ENCODE assay signal across 8 mouse cellular contexts in the genomic region with DNA sequence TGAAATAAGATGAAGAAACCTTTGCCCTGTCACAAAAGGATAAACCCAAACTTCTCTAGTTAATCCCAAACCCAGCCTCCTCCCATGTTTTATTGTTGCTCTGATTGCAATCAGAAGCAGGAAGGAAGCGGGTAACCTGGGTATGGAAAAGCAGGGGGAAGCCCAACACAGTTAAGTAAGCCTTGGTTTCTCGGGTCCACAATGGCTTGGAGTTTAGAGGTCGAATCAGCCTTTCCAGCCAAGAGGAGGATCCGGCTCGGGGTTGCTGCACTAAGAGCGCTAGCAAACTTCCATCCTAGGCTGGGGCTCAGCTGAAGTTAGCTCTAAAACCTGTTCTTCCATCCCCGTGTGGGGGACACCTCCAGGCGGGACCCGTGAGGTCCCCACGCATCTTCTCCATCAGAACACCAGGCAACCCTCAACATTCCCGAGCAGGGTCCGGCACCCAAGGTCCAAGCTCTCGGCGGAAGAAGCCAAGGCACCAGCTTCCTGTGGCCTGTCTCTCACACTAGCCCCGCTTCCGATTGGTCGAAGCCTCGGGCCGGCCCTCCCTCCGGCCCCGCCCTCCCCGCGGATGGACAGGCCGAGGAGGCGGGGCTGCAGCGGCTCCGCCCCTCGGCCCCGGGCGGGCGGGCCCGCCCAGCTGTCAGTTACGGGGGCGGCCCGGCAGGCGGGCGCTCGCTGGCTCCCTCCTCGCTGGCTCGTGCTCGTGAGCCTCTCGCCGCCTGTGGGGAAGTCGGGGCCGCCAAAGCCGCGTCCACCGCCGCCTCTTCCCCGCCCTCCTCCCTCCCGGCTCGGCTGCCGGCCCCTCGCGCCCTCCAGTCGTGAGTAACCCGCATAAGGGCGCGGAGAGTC. TPM values are rescaled to one million over a fixed set of nuclear protein-coding genes. Genes with fewer than 3 reads are reported as not detected.
A peak's percentile ranks its signal among the peaks of the same experiment; 100 is the strongest.
DNase-seq lines count a peak whose midpoint lies in the region; ATAC-seq and TF ChIP-seq lines count a peak whose summit lies in the region.

A gene (plus strand): TSS at position 605 of the 855 bp plus-strand sequence.

- peaks cover 17% of the 10 kb centered on the region for H3K9me3 ChIP-seq in E14TG2a.4 (ENCODE audit: low read length)
- H3K9me3 ChIP-seq in forebrain, embryonic 11.5 days (ENCODE audit: control insufficient read depth, low read length) = no peaks in the 10 kb centered on the region
- H3K9me3 ChIP-seq in heart, embryonic 16.5 days (replicated peaks; ENCODE audit: control insufficient read depth, low read length) = no peaks in the 10 kb centered on the region
- H3K9me3 ChIP-seq in liver, embryonic 13.5 days (replicated peaks) = no peaks in the 10 kb centered on the region
- no peaks in the 10 kb centered on the region for H3K9me3 ChIP-seq in stomach, embryonic 14.5 days (ENCODE audit: control insufficient read depth, low read depth, low read length)

- no peak for TF ChIP-seq CTCF in E14TG2a.4 (conservative IDR thresholded peaks at IDR 0.05; ENCODE audit: low read length)

- peak; percentile 82 for DNase-seq in c-Kit-positive CD71-positive TER-119-negative erythroid progenitor cells, embryonic 14.5 days (ENCODE audit: low read depth)
- peak; percentile 96 for DNase-seq in forebrain, embryonic 11.5 days (ENCODE audit: low spot score)
- peak; percentile 94 to 97 for DNase-seq in kidney, postnatal 25 days
- DNase-seq in liver, embryonic 13.5 days = peak; percentile 86
- DNase-seq in natural killer cell, adult 2 months (ENCODE audit: low spot score in 2 of 2) = peak; percentile 83 to 84

- 1% methylated on average over 55 of the region's 59 CpGs for WGBS in forebrain, embryonic 11.5 days
- under 1% methylated on average over 46 of the region's 59 CpGs for WGBS in heart, embryonic 16.5 days
- under 1% methylated on average over 56 of the region's 59 CpGs for WGBS in liver, embryonic 13.5 days (ENCODE audit: insufficient replicate concordance)
- under 1% methylated on average over 47 of the region's 59 CpGs for WGBS in stomach, embryonic 14.5 days

- ATAC-seq in forebrain, embryonic 11.5 days (replicated peaks; ENCODE audit: low FRiP score) = peak; percentile 98
- peak; percentile 99 for ATAC-seq in heart, embryonic 16.5 days (replicated peaks; ENCODE audit: extremely low read depth, insufficient read depth, low FRiP score)
- ATAC-seq in liver, embryonic 13.5 days (ENCODE audit: low read depth) = peak; percentile 92
- peak; percentile 98 for ATAC-seq in stomach, embryonic 14.5 days (ENCODE audit: insufficient number of reproducible peaks, insufficient read depth, low FRiP score, low read depth)

- peak within 1 kb of the TSS; percentile 74 for H3K27ac ChIP-seq in forebrain, embryonic 11.5 days (ENCODE audit: low read depth, low read length)
- peak within 1 kb of the TSS; percentile 98 for H3K27ac ChIP-seq in heart, embryonic 16.5 days (ENCODE audit: low read length)
- peak within 1 kb of the TSS; percentile 93 for H3K27ac ChIP-seq in liver, embryonic 13.5 days
- peak within 1 kb of the TSS; percentile 91 for H3K27ac ChIP-seq in stomach, embryonic 14.5 days (ENCODE audit: low read length)

- H3K27me3 ChIP-seq in E14TG2a.4 (ENCODE audit: insufficient read depth, low read length) = peaks cover 11% of the 10 kb centered on the region
- no peaks in the 10 kb centered on the region for H3K27me3 ChIP-seq in forebrain, embryonic 11.5 days (ENCODE audit: control insufficient read depth, insufficient read depth, low read length)
- H3K27me3 ChIP-seq in heart, embryonic 16.5 days (ENCODE audit: control insufficient read depth, insufficient read depth, low read length) = no peaks in the 10 kb centered on the region
- no peaks in the 10 kb centered on the region for H3K27me3 ChIP-seq in liver, embryonic 13.5 days
- no peaks in the 10 kb centered on the region for H3K27me3 ChIP-seq in stomach, embryonic 14.5 days (ENCODE audit: control insufficient read depth, insufficient read depth, low read length)

- no peaks in the 10 kb centered on the region for H3K36me3 ChIP-seq in E14TG2a.4 (ENCODE audit: insufficient read depth, low read length)
- H3K36me3 ChIP-seq in forebrain, embryonic 11.5 days (ENCODE audit: control insufficient read depth, insufficient read depth, low read length) = no peaks in the 10 kb centered on the region
- H3K36me3 ChIP-seq in heart, embryonic 16.5 days (ENCODE audit: control insufficient read depth, insufficient read depth) = no peaks in the 10 kb centered on the region
- peaks cover 4% of the 10 kb centered on the region; the same call in 1 of the 2 replicates for H3K36me3 ChIP-seq in liver, embryonic 13.5 days
- H3K36me3 ChIP-seq in stomach, embryonic 14.5 days (ENCODE audit: control insufficient read depth, insufficient read depth, low read length) = no peaks in the 10 kb centered on the region

- H3K9ac ChIP-seq in forebrain, embryonic 11.5 days (ENCODE audit: low read length) = peak within 1 kb of the TSS; percentile 81
- peak within 1 kb of the TSS; percentile 95 for H3K9ac ChIP-seq in heart, embryonic 16.5 days (ENCODE audit: low read length)
- H3K9ac ChIP-seq in liver, embryonic 13.5 days = peak within 1 kb of the TSS; percentile 94
- peak within 1 kb of the TSS; percentile 78 for H3K9ac ChIP-seq in stomach, embryonic 14.5 days (replicated peaks; ENCODE audit: low read depth, low read length)

- peak within 1 kb of the TSS; percentile 87 for H3K4me2 ChIP-seq in forebrain, embryonic 11.5 days (ENCODE audit: low read depth, low read length, severe bottlenecking)
- H3K4me2 ChIP-seq in heart, embryonic 16.5 days (ENCODE audit: low read depth, low read length) = peak within 1 kb of the TSS; percentile 63
- peak within 1 kb of the TSS; percentile 94 for H3K4me2 ChIP-seq in liver, embryonic 13.5 days
- H3K4me2 ChIP-seq in stomach, embryonic 14.5 days (replicated peaks; ENCODE audit: low read depth, low read length) = peak within 1 kb of the TSS; percentile 57

- peak within 1 kb of the TSS; percentile 93 for H3K4me3 ChIP-seq in E14TG2a.4 (replicated peaks; ENCODE audit: low read length)
- peak within 1 kb of the TSS; percentile 74 for H3K4me3 ChIP-seq in forebrain, embryonic 11.5 days (ENCODE audit: low read depth, low read length)
- H3K4me3 ChIP-seq in heart, embryonic 16.5 days (ENCODE audit: low read length) = peak within 1 kb of the TSS; percentile 94
- H3K4me3 ChIP-seq in liver, embryonic 13.5 days (replicated peaks) = peak within 1 kb of the TSS; percentile 88
- peak within 1 kb of the TSS; percentile 87 for H3K4me3 ChIP-seq in stomach, embryonic 14.5 days (ENCODE audit: low read depth, low read length)

- H3K4me1 ChIP-seq in E14TG2a.4 (replicated peaks; ENCODE audit: low read depth, low read length) = peaks cover 15% of the 10 kb centered on the region
- no peaks in the 10 kb centered on the region; the same call in 1 of the 2 replicates for H3K4me1 ChIP-seq in forebrain, embryonic 11.5 days (replicated peaks; ENCODE audit: control insufficient read depth, insufficient read depth, low read length)
- H3K4me1 ChIP-seq in heart, embryonic 16.5 days (ENCODE audit: control insufficient read depth, insufficient read depth, low read length) = peaks cover 16% of the 10 kb centered on the region
- H3K4me1 ChIP-seq in liver, embryonic 13.5 days (replicated peaks) = peaks cover 36% of the 10 kb centered on the region
- H3K4me1 ChIP-seq in stomach, embryonic 14.5 days (ENCODE audit: control insufficient read depth, insufficient read depth, low read length) = peaks cover 20% of the 10 kb centered on the region; the same call in 1 of the 2 replicates

RNA-seq across cellular contexts. Expression of the gene that starts here (rescaled TPM):
- 12.0 and 14.8 TPM in 2 replicates for polyA plus RNA-seq in forebrain, embryonic 11.5 days (2014; fragmentation: Nextera tagmentation; extraction: Ambion mirVana)
- 16.2 and 16.8 TPM in 2 replicates for polyA plus RNA-seq in heart, embryonic 16.5 days (2015; fragmentation: Nextera tagmentation; extraction: Ambion mirVana)
- polyA plus RNA-seq in liver, embryonic 13.5 days (2015; fragmentation: Nextera tagmentation; extraction: Ambion mirVana) = 10.3 and 10.6 TPM in 2 replicates
- polyA plus RNA-seq in stomach, embryonic 14.5 days (2014; fragmentation: Nextera tagmentation; extraction: Ambion mirVana) = 24.0 and 27.8 TPM in 2 replicates

Comparison
In these comparisons a context has a peak if more than half of its experiments do, and no peak if none do; other contexts are left out.
1. Peak in every context shown above with its lines: DNase-seq, ATAC-seq, H3K4me3 ChIP-seq and H3K27ac ChIP-seq.